Mouse (Mus musculus) adrenal gland (tissue): ENCODE results near the gene Alkbh2.

Experiments
- intact Hi-C: fragments of 180-260 bp; cut with DNase I; formaldehyde crosslinking; loops from one replicate; pipeline ENCODE4 v1.15.1; 2025
- long read RNA-seq, 2 experiments: library from polyadenylated mRNA; unstranded; transcript quantifications; one replicate each; pipeline ENCODE4 v2.0.0; 2020; ENCODE audit warnings: borderline replicate concordance in 1 of 2; ENCODE audit not compliant: insufficient replicate concordance in 1 of 2

The Alkbh2 gene
- long read RNA-seq, experiment 1, partial matches to known transcripts = 1 of 8 reads
- long read RNA-seq, experiment 1, other reads (novel, unspliced or antisense) = 3 of 8 reads
- long read RNA-seq, experiment 2, partial matches to known transcripts = 2 of 12 reads
- long read RNA-seq, experiment 2, other reads (novel, unspliced or antisense) = 8 of 12 reads

DNA sequence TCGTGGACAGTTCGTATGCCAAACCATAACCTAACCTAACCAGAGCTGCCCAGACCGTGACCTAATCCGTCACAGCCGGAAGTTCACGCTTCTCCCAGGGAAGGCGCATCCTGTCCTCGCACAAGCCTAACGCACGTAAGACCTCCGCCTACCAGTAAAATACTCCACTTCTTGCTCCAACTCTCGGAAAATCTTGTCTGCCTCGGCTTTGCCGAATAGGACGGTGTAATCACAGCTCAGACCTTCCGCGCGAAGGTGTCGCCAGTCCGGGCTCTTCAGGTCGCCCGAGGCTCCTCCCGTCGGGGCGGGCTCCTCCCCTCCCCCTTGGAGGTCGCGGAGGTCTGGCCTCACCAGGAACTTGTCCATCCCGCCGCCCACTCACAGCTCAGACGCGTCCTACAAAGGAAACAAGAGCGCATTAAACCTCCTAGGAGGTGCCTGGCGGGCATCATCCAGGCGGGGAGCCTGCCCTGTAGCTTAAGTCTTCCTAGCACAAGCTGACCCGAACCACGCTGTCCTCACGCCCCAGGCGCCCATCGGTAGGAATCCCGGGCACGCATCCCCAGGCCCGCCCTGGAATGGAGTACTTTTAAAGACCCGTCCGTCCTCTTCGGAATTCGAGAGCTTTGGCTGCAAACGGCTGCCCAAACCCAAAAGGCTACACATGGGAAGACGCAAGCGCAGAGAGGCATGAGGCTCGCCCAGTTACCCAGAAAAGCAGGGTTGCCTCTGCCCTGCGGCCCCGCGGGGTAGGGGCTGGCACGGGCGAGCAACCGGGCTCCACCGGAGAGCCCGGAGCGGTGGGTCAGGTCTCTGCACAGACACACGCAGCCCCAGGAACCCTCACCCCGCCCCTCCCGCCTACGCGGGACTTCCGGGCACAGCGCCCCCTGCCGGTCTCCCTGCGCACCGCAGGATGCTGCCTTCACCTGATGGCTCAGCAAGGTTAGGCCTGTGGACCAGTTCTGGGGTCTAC is at the start of gene Alkbh2:
TSS of gene Alkbh2 (minus strand) at position 845 of the 976 bp plus-strand sequence.
- intact Hi-C loops = loop anchor here (5.0 kb wide), 1 partner anchor 75 kb away; no protein-coding TSS in a partner anchor

DNA sequence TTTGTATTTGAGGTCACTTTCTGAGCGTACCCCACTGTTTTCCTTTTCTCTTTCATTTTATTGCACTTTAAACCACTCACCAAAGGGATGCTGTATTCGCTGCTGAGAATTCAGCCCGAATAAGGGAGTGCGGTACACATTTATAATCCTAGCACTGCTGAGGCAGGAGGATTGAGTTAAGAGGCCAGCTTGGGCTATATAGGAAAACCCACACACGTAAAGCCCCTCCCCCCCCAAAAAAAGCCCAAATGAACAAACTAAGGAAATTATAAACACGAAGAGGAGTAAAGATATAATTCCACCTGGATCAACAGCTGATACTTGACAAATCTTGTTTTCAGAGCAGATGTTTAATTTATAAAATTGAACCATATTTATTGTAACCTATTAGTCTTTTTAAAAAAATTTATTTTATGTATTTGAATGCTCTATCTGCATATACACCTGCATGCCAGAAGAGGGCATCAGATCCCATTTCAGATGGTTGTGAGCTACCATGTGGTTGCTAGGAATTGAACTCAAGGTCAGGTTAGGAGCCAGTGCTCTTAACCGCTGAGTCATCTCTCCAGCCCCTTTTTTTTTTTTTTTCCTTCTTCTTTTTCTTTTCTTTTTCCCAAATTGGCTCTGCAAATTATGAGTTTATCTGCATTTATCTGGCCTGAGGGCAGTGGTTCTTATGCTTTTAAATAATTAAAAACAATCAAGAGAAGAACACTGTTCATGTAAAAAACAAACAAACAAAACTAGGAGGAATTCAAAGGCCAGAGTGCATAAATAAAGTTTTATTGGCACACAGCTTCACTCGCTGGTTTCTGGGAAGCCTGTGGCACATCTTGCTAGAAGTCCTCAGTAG is 48.8 kb upstream of the Alkbh2 start:
- intact Hi-C loops = no loop called here

GRCm38 (mm10) chr5:114175596-114176171 is 47.7 kb upstream of the Alkbh2 start:
- intact Hi-C loops = no loop called here

GRCm38 (mm10) chr5:114174639-114175038 is 46.6 kb upstream of the Alkbh2 start:
- intact Hi-C loops = no loop called here

- intact Hi-C loops = no loop called here
These were observed 46.0 kb upstream of the Alkbh2 start for GRCm38 (mm10) chr5:114173877-114174581.

- intact Hi-C loops = no loop called here
These were observed 45.4 kb upstream of the Alkbh2 start for GRCm38 (mm10) chr5:114173458-114173857.

DNA sequence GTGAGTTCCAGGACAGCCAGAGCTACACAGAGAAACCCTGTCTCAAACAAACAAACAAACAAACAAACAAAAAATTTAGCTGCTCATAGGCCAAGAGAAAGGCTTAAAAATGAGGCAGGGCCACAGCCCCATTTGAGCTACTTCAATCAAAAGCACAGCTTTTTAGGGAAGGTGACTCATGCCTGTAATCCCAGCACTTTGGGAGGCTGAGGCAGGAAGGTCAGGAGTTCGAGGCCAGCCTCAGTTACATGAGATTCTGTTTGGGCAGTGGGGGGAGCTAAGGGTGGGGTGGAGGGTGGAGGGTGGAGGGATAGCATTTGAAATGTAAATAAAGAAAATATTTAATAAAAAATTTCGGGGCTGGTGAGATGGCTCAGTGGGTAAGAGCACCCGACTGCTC is 44.9 kb upstream of the Alkbh2 start:
- intact Hi-C loops = no loop called here

DNA sequence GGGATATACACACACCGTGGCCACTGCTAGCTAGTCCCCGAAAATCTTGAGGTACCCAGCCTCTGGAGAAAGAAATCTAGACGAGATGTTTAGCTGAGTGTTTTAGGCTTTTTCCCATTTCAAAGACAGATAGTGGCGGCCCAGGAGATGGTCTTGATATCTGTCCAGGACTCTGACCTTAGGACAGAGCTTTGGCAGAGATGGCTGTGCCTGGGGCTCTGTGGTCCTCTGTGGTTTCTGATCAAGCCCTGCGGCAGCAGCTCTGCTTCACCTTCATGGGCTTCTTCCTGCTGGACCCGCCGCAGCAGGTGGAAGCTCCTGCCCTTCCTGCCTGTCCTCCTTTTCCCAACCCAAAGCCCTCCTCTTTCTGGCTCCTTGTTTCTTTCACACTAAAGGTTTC is 42.3 kb upstream of the Alkbh2 start:
- intact Hi-C loops = no loop called here

- intact Hi-C loops = no loop called here
These were observed 35.2 kb upstream of the Alkbh2 start for GRCm38 (mm10) chr5:114163117-114163696.

DNA sequence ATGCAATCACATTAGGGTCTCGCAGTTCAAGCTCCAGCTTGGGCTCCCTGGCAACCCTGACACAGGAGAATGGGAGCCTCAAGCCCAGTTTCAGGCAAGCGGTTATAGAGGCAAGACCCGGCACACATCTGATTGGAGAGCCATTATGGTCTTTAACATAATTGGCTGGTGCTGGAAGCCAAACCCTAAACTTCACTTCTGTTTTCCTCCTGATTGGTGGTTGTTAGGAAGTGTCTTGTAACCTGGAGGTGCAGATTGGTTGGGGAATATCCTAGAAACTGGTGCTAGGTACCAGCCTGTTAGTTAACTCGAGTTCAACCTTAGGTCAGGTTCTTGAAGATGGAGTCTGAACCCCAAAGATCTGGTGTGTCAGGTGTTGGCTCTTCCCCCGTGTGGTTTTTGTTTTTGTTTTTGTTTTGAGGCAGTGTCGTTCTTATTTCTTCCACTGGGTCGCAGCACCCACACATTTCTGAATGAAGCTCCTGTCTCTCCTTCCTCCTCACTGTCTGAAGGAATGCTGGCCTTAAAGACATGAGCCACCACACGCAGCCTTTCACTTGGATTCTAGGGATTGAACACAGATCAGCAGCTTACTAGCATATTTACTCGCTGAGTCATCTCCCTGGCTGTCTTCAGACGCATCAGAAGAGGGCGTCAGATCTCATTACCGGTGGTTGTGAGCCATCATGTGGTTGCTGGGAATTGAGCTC is 34.2 kb upstream of the Alkbh2 start:
- intact Hi-C loops = no loop called here

DNA sequence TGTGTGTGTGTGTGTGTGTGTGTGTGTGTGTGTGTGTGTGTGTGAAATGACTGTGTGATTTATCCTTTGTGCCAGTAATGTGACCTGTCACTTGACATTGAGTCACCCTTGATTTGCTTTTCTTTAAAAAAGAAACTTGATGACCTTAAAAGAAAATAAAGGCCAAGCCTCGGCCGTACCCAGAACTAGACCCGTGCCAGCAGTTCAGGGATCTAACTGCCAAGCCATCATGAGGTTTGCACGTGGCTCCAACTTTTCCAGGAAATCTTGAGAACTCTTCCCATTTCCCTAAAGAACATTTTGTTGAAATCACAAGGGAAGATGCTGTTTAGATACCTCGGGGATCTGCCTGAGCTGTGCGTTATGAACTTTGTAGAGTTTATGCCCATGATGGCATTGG is 33.4 kb upstream of the Alkbh2 start:
- intact Hi-C loops = no loop called here

GRCm38 (mm10) chr5:114157236-114157635 is 29.2 kb upstream of the Alkbh2 start:
- intact Hi-C loops = no loop called here

DNA sequence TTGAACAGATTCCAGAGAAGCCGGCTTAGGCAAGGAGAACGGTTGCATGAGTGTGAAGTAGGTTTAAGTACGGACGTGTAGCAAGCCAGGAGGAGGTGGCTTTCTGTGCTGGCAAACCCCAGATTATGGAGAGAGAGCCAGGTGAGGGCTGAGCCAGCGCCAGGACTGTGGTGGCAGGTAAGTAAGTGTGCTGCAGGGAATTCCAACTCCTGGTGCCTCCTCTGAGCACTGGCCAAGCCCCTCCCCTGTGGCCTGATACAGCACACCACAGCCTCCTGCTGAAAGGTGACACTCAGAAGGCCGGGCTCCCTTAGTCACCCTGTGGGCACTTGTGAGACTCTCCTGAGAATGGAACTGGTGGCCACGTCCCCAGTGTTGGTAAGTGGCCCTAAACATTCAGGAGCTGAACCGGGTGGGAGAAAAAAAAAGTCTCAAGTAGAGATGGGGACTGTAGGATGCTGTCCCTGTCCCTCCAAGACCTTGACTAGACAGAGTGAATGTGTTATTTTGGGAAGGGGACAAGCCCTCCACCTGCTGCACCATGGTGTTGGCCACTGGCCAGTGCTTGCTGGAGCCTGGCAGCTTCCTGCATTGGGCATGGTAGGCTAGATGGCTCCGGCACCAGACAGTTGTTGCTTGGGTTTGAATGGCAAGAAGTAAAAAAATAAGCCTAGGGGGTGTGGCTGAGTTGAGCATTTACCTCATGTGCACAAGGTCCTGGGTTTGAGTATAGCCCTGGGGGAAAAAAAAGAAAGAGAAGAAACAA is 27.3 kb upstream of the Alkbh2 start:
- intact Hi-C loops = no loop called here

GRCm38 (mm10) chr5:114154765-114155164 is 26.7 kb upstream of the Alkbh2 start:
- intact Hi-C loops = no loop called here

GRCm38 (mm10) chr5:114153490-114153889 is 25.5 kb upstream of the Alkbh2 start:
- intact Hi-C loops = no loop called here

DNA sequence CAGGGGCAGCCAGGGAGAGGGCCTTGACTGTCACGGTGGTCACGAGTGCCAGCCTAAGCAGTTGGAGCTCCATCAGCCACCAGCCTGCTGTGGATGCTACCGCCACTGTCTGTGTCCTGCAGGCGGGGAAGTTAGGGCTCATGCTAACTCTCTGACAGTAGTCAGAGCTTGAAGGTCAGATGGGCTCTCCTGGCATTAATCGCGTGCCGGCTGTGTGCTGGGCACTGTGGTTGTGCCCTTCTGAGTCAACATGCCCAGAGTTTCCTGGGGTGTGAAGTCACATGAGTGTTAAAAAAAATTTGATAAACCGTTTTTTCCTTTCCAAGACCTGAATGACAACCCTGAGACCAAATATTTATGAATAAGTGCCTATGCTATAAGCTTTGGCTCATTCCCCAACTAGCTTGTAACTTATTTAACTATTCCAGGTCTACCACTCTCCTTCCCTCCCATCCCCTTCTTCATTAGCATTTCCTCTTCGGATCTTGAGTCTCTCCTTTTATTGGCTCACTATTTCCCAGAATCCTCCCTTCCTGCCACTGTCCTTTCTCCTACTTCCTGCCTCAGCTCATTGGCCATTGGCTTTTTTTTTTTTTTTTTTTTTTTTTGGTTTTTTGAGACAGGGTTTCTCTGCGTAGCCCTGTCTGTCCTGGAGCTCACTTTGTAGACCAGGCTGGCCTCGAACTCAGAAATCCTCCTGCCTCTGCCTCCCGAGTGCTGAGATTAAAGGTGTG is 24.5 kb upstream of the Alkbh2 start:
- intact Hi-C loops = no loop called here

DNA sequence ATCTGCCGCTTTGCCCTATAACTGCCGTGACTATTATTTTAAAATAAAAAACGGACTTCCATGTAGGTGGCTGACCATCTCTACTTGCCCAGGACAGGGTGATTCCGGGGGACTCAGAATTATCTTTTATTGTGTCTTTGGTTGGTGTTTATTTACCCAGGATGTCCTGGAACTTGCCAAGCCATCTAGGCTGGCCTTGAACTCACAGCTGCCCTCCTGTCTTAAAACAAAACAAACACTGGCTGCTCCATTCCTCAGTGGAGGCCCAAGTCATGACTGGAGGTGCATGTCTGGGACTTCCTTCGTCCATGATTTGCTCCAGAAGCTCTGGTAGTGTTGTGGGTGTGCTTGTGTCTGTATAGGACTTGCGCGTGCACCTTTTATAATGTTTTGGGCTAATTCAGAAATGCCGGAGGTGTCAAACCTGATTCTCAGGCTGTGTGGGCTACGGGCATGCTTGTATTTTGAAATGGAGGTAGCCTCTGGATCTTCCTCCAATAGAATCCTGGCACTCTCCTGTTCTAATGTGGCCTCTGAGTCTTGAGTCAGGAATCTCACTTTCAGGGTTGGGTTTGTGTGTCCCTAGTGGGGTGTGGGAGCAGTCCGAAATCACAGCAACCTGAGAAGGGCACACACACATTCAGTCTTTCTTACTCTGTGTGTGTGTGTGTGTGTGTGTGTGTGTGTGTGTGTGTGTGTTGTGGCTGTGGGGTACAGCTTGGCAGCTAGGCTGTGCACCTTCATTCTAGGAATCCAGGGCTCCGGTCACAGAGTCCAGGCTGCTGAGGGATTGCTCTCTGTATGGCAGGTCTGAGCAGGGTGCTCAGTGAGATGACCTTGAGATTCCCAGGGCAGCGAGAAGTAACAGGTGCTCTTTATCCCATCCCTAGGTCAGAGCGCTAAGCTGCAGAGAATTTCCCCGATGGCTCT is 19.3 kb upstream of the Alkbh2 start:
- intact Hi-C loops = no loop called here
